Mouse (Mus musculus) erythroid progenitor cell, adult 5-6 weeks (primary cell): ENCODE results near the gene Pacsin1. TPM values are rescaled to one million over a fixed set of nuclear protein-coding genes. Genes with fewer than 3 reads are reported as not detected.

ENCODE experiments used
- ATAC-seq: replicated peaks from 2 replicates; pipeline ENCODE4 v1.8.0; 2016; ENCODE audit warnings: moderate number of reproducible peaks, mild to moderate bottlenecking, moderate TSS enrichment, inconsistent platforms; ENCODE audit not compliant: poor library complexity, low FRiP score, severe bottlenecking
- total RNA-seq, 2 experiments: library from RNA; stranded (forward) in 1 of 2; stranded (reverse) in 1 of 2; fragments of 150-400 nt in 1 of 2; fragments of 186-747, 209-891 nt in 1 of 2; gene quantifications; 2 replicates each; pipeline versions ENCODE4 v1.2.3 to v1.2.4; 2015 to 2017; ENCODE audit warnings: low replicate concordance in 2 of 2

Gene Pacsin1
- total RNA-seq, 2 experiments from 2014 or later, result not detected

DNA sequence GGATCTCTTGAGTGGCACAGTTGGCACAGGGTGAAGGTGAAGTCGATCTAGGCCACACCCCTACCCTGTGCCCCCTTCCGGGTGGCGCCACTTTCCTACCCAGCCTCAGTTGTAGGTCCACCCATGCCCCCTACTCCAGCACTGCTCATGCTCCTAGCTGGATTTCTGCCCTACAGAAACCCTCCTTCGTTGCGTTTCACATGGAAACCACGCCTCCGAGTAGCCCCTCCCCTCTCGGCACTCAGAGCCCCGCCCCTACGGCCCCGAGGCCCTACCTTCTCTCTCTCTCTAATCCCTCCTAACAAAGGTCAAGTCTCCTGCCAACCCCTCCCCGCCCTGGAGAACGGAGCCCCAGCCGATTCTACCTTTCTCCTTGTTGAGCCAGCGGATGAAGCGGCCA is 61.5 kb downstream of the Pacsin1 start:
- no peak; the same call in 1 of the 2 replicates for ATAC-seq

DNA sequence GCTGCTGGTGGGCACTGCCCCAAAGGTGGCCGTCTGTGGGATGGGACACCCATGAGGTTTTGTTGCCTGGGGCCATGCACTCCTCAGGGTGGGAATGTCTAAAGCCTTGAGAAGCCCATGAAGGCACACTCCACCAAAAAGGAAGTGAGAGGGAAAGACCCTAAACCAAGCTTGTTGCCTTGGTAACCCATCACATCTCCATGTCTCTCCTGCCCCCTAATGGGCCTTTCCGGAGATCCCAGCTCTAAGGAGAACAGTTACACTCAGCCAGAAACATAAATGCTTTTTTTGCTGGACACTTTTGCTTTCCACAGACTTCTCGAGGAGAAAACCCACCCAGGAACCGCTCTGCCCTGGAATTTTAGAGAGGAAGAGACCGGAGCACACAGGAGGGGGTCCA is 62.9 kb downstream of the Pacsin1 start:
- no peak for ATAC-seq

DNA sequence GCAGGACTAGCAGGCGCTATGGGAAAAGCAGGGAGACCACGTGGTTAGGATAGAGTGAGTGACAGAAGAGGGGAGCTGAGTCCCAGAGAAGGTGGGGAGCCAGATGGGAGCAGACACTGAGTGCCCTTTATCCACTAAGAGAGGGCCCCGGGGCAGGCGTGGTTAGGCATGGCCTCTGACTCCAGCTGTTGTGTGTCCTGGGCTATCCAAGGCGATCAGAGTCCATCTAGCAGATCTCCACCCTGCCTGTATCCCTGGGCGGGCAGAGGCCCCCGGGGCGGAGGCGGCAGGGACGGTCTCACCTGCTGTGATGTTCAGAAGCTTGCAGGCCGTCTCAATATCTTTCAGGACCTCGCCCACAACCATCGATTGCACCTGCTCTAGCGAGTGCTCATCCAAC is 64.4 kb downstream of the Pacsin1 start:
- no peak for ATAC-seq

DNA sequence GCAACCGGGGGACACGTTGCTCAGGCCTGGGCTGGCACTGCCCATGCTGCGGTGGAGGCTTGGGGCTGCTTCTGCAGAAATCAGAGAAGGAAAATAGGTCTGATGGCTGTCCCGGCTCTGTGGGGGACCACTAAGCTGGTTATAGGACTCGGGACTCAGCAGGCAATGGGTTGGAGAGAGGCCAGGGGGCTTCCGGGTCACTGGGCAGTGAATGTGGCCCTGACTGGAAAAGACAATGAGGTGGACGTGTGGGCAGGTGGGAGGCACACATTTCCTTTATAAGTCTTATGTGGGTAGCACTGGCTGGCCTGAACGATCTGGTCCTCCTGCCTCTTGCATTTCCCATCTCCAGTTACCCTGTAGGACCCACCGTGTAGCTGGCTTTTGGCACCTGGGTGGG is 65.0 kb downstream of the Pacsin1 start:
- ATAC-seq, result no peak

DNA sequence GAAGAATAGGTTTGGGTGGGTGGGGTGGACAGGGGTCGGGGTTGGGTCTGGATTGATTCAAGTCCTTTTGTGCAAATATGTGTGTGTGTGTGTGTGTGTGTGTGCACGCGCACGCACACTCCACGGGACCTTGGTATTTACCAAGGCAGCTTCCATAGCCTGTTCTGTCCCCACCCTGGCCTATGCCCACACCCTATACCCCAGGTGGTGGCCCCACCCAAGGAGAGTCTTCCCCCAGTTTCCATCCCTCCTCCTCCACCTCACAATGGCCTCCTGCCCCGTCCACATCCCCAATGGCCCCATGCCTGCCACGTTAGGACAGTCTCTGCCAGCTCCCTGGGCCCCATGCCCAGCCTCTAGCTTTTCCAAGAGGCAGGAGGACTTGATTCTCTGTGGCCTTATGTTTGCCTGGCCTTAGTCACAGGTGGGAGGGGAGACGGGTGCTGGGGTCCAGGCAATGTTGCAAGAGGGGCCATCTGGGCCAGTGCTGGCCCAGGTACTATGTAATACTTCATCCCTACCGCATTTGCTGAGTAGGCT is 65.9 kb downstream of the Pacsin1 start:
- ATAC-seq, result no peak

DNA sequence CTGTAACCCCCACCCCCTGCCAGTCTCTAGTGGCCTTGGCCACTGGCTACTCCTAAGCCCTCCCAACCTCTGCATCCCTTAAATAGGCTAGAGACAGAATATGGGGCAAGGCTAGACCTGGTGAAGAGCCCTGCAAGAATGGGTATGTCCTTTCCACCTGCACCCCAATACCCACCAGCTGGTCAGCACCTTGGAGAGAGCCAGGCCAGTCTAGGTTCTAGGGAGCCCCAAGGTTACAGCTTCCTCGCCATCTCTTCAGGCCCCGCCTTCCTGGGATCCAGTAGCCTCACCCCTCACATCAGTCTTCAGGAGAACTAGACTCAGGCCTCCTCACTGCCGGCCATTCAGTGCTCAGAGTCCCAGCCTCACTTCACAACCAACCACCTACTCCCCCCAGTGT is 69.0 kb downstream of the Pacsin1 start:
- ATAC-seq, result no peak

DNA sequence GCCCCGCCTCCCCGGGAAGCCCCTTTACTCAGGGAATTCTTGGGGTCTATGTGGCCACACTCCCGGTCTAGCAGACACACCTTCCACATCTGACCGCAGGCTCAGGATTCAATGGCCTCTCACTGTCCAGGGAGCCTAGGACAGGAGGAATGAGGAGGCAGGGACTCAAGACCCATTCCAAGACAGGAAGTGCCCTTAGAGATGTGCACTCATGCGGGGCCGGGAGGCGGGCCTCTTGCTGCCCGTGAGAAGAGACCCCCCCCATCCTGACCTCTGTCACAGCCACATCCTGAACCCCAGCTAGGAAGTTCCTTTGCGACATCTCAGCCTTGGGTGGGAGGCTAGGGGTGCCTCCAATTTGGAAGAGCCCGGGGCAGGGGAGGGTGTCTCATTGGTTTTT is 69.7 kb downstream of the Pacsin1 start:
- ATAC-seq, result no peak

DNA sequence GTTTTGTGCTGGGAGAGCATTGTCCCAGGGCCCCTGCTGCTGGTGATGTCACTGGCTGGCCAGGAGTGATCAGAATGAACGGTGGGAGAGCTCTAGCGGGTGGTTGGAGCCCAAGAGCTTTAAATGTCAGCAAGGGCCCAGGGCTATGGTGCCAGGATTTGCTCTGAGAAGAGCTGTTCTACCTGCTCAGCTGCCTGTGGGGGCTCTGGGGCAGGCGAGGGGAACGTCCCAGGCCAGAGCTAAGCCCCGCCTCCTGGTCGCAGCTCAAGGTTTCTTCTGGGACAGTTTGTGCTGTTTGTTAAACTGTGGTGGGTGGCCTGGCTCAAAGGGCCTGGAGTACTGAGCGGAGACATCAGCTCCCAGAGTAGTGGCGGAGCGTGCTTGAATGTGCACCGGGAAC is 70.1 kb downstream of the Pacsin1 start:
- ATAC-seq, result no peak

DNA sequence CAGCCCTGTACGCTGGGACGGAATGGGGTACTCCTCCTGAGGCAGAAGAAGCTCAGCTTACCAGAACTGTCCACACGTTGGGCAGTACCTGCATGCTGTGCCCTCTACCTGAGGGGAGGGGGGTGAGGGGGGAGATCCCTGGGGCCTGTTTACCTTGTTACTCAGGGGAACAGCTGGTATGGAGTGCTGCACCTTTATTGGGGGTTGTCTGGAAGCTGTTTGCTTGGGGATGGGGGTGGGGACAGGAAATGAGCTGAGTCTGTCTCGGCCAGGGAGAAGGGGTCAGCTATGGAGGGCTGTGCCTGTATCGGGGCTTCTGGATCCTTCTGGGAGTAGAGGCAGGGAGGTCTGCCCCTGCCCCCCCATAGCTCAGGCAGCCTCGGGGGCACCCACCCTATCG is 71.2 kb downstream of the Pacsin1 start:
- ATAC-seq, result no peak

DNA sequence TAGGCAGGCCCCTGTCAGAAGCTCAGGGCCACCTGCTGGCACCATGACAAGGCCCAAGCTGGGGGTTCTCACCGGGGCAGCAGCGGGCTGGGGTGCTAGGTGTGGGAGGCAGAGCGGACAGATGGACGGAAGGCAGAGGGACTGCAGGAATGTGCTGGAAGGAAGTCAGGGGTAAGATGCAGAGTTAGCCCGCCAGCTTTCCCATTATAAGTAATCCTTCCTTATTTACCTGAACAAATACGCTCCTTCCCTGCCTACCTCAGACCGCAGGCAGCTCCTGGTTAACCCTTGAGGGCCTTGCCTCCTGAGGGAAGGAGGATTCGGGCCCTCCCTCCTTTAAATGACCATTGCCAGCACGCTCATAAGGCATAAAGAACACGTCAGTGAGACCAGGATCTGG is 73.5 kb downstream of the Pacsin1 start, which contains the start of gene Spdef:
Spdef (minus strand) TSS at position 186 of the 400 bp plus-strand sequence.
- ATAC-seq, result no peak

DNA sequence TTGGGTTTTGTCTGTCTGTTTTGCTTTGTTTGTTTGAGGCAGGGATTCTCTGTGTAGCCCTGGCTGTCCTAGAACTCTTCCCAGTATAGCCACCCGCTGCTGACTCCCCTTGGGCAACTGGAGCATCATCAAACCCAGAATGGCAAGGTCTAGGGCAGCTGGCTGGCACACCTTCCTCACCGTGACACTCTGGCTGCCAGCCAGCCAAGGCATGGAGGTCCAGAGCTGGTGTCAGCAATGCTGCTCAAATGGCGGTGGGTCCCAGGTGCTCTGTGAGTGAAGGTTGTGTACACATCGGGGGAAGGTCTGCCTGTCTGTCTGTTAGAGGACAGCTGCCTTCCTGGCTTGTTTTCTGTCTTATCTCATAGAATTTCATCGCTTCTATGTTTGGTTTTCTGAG is 76.8 kb downstream of the Pacsin1 start:
- ATAC-seq, result no peak

DNA sequence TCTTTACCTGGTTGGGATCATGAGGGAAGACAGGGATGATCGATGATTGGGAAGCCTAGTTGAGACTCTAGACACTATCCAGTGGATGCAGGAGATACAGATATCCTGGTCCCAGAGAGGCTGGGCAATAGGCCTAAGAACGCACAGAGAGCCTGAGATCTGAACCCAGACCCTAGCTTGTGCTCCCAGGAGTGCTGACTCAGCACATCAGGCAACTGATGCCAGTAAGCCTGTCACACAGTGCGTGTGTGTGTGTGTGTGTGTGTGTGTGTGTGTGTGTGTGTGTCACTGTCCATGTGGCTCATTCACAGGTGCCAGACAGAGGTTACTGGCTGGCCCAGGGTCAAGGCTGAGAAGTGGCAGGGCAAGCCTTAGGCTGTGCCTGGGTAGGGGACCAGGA is 77.4 kb downstream of the Pacsin1 start:
- no peak for ATAC-seq

DNA sequence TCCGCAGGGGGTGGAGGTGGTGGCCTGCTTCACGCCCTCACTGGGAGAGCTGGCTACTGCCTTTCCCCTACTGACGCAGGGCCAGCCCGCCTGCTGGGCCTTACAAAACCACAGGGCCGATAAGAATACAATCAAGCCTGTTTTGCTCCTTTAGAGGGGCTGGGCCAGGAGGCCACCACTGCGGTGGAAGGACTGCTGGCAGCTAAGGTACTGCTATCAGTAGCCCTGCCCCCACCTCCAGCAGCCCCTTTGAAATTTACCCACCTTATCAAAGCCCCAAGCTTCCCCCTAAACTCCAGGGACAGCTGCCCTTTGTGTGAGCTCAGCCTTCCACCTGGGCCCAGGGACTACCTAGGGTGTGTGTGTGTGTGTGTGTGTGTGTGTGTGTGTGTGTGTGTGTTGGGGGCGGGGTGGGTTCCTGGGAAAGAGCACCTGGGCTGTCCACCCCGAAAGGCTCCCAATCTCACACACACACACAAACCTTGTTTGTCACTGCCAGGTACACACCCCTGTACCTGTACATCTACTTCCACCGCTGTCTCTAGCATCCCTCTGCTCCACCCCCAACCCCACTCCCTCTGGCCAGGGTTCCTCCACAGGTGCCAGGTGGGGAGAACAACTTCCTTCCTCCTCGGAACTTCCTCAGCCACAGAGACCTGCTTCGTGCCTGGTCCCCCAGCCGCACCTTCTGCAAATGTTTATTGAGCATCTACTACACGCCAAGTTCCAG is 79.2 kb downstream of the Pacsin1 start:
- no peak for ATAC-seq

DNA sequence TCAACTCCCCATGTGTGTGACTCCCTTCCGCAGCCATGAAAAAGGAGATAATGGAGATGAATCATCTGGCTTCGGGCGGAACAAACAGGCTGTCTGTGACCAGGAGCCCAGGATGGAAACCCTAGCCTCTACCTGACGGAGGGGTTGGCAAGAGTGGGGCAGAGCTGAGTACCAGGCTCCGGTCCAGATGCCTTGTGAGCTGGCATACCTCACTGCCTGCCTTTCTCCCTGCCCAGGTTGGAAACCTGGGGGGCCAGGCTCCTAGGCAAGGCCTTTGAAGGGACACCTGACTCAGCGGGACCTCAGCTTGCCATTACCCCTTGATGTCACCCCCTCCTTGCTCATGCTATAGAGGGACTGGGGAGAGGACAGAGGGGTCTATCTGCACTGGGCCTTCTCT is 85.7 kb downstream of the Pacsin1 start:
- no peak for ATAC-seq

DNA sequence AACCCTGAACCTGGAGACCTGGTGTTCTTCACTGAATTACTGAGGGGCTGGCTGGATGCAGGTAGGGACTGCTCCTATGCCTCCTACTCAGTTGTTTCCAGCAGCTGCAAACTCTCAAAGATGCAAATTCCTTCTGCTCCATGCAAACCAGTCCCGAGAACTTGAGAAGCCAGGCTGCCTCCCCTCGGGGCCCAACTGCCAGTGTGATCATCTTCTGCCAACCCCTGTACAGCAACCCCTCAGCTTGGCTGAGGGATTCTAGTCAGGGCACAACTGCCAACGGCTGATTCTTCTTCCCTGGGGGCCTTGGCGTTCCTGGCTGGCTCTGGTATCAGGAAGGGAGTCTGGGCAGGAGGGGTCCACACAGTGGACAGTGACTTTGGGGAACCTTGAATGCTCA is 91.1 kb downstream of the Pacsin1 start:
- ATAC-seq, result no peak

DNA sequence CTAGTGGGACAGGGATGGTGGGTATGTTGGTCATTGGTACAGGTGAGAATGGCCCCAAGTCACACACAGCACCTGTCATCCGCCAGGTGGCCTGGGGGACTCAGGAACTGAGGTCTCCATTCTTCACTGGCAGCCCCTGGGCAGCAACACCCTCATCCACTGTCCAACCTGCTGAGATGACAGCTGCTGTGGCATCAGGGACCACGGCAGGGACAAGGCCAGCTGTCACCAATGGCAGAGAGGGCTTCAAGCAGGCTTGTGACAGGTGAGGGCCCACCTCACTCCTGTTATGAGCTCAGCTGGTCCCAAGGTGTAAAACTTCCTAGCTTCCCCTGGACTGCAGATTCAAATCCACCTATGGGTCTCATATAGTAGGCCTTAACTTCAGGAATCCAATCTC is 92.8 kb downstream of the Pacsin1 start:
- no peak for ATAC-seq

DNA sequence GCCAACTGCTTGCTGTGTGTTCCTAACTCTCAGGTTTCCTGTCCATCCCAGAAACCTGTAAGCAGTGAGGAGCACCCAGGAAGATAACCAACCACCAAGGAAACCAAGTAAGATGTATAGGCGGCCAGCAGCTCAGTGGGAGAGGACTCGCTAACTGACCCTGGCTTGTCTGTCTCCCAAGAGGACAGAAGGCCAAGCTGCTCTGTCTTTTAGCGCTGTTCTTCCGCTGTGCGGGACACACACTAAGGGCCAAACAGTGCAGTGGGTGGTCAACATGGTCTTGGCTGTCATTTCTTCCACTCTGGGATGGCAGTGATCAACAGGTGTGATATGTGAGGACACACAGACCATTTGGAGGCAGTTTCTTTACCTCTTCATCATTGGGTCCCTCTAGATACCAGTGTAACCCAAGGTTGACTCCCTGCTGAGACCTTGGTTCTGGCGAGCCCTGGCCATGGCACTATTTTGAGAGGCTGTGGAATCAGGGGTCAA is 95.2 kb downstream of the Pacsin1 start:
- ATAC-seq, result no peak

DNA sequence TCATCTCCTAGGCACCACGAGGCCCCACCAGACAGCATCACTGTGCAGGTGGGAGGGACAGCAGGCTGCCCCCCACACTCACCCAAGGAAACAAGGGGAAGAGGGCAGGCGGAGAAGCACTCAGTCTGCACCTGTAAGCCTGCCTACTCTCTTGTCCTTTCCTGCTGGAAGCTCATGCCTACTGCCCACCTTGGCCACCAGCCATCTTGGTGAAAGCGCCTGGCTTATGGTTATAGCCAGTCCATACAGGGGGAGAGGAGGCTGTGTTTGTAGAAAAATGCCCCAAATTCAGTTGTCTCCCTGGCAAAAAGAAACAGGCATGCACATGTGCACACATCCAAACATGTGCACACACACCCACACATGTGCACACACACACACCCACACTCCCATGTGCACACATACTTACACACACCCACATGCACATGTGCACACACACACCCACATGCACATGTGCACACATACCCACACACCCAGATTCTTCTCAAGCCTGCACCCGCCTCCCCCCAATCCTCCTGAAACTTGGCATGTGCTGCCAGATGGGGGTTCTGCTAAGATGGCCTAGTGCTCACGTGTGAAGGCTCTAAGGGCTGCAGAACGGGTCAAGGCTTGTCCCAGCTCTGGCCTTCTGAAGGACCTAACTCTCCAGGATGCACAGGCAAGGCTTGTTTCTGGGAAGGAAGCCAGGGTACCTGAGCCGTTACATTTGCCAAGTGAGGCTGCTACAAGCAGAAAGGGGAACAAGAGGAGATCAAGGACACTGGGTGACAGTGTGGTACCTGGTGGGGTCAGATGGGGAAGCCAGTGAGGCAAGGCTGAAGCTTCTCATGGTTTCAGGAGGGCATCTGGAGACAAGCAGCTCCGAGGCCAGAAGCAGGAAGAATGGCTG is 96.2 kb downstream of the Pacsin1 start:
- ATAC-seq, result no peak

DNA sequence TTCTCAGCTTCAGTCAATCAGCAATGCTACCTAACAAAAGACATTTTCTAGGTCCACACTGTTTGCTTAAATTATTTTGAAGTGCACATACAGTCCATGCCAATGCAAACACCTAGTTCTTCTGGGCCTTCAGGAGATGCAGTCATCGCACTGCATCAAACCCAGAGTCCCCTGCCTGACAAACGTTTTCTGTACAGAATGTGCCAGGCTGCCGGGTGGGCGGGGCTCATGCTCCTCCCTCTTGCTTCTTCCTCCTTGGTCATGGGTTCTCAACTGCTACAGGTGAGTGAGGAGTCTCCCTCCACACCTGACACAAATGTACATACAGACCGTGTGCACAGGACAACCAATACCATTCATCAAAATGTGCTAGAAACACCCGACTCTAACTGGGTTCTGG is 104.9 kb downstream of the Pacsin1 start:
- ATAC-seq, result no peak
